Mouse (Mus musculus) ES-E14 (cell line): ENCODE results near the gene Ube2l3.

ENCODE experiments used
- HCFC1 ChIP-seq: IDR thresholded peaks from 2 replicates; pipeline ENCODE4 v1.6.1; 2012; ENCODE audit warnings: low read length, inconsistent platforms, borderline replicate concordance; ENCODE audit not compliant: insufficient read depth
- ZC3H11A ChIP-seq: IDR thresholded peaks from 2 replicates; pipeline ENCODE4 v1.6.1; 2012; ENCODE audit warnings: low read depth, mild to moderate bottlenecking, inconsistent platforms, low read length, borderline replicate concordance
- ZNF384 ChIP-seq: IDR thresholded peaks from 2 replicates; pipeline ENCODE4 v1.6.1; 2012; ENCODE audit warnings: low read depth, low read length, inconsistent platforms

GRCm38 (mm10) chr16:17237634-17238033, 35.2 kb upstream of the Ube2l3 start:
- TF ChIP-seq ZNF384 (no peak), ZC3H11A (no peak), HCFC1 (no peak)
